Mouse (Mus musculus) midbrain, embryonic 15.5 days (tissue): Measurements from ENCODE around the gene Cox7a1. TPM values are rescaled to one million over a fixed set of nuclear protein-coding genes. Genes with fewer than 3 reads are reported as not detected.
A peak's percentile ranks its signal among the peaks of the same experiment; 100 is the strongest.
"Not testable (repeated sequence)": the region's sequence is repeated elsewhere in the genome, so short reads cannot be mapped to it uniquely, and the experiment has no call there.

Source experiments
- ATAC-seq: fragments of 200-750 bp; cut with Nextera tagmentation; replicated peaks from 2 replicates; pipeline ENCODE4 v1.8.0; 2017; ENCODE audit warnings: moderate TSS enrichment
- H3K27ac ChIP-seq: fragments of 300-500 bp; sonication (generic); 2 replicates; pipeline ENCODE4 v1.5.1; 2015; ENCODE audit warnings: mild to moderate bottlenecking, inconsistent platforms
- H3K27me3 ChIP-seq: fragments of 300-500 bp; sonication (generic); replicated peaks from 2 replicates; pipeline ENCODE4 v1.6.1; 2015; ENCODE audit warnings: inconsistent platforms
- H3K36me3 ChIP-seq: fragments of 300-500 bp; sonication (generic); replicated peaks from 2 replicates; pipeline ENCODE4 v1.6.1; 2015; ENCODE audit warnings: inconsistent platforms
- H3K4me1 ChIP-seq: fragments of 300-500 bp; sonication (generic); 2 replicates; pipeline ENCODE4 v1.6.1; 2015; ENCODE audit warnings: inconsistent platforms
- H3K4me2 ChIP-seq: fragments of 300-500 bp; sonication (generic); 2 replicates; pipeline ENCODE4 v1.6.1; 2015; ENCODE audit warnings: inconsistent platforms, mild to moderate bottlenecking, moderate library complexity
- H3K4me3 ChIP-seq: fragments of 300-500 bp; sonication (generic); 2 replicates; pipeline ENCODE4 v1.5.1; 2015; ENCODE audit warnings: mild to moderate bottlenecking, inconsistent platforms
- H3K9ac ChIP-seq: fragments of 300-500 bp; sonication (generic); 2 replicates; pipeline ENCODE4 v1.6.1; 2015; ENCODE audit warnings: mild to moderate bottlenecking, inconsistent platforms
- H3K9me3 ChIP-seq: fragments of 300-500 bp; sonication (generic); 2 replicates; pipeline ENCODE4 v1.6.1; 2016; ENCODE audit warnings: inconsistent platforms
- WGBS: fragments of 180-500 bp; shearing (Covaris S2); methylation state at CpG from one replicate; pipeline ENCODE4 v1.1.7; 2015; ENCODE audit warnings: mixed read lengths; 5-methylcytosine and 5-hydroxymethylcytosine counted together
- polyA plus RNA-seq: library from polyadenylated mRNA; unstranded; fragments of >200 nt; fragmentation: Nextera tagmentation; extraction: Ambion mirVana; gene quantifications from 2 replicates; pipeline ENCODE4 v1.2.1, GENCODE M21; 2015

Cox7a1 gene
- polyA plus RNA-seq, 1 experiment from 2014 or later = 6.8 TPM

DNA sequence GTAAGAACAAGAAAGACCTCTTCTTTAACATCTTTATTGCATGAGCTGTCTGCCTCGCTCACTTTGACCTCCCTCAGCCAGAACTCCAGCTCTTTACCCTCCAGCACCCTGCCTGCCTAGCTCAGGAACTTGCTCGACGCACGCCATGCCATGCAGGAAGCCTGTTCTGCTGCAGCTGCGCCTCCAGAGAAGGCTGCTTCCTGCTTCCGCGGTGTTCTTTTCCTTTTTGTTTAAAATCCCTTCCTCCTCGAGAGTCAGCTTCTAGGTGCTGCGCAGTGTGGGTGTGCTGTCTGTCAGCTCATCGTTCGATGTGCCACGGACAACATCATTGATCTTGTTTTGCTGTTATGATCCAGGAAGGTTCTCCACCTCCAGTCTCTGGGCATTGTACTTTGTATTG lies 7.5 kb upstream of the Cox7a1 start:
- Histone ChIP-seq H3K4me1 (no peaks in the 10 kb centered on the region), H3K9ac (no peak overlapping the region), H3K27me3 (no peaks in the 10 kb centered on the region), H3K4me2 (no peak overlapping the region), H3K27ac (no peak overlapping the region), H3K36me3 (peaks cover 23% of the 10 kb centered on the region), H3K4me3 (no peak overlapping the region), H3K9me3 (no peaks in the 10 kb centered on the region)
- no peak for ATAC-seq
- 85% methylated on average over 12 of the region's 12 CpGs for WGBS

GRCm38 (mm10) chr7:30178256-30178655 lies 5.7 kb upstream of the Cox7a1 start:
- no peak for ATAC-seq
- 86% methylated on average over 11 of the region's 11 CpGs for WGBS

GRCm38 (mm10) chr7:30181308-30181707 lies 2.6 kb upstream of the Cox7a1 start:
- Histone ChIP-seq H3K27ac (no peak overlapping the region), H3K4me3 (no peak overlapping the region)
- ATAC-seq = 0 out of 2 replicates have a peak, but pooled peaks have one; percentile 15

More at GRCm38 (mm10) chr7:30178256-30178655, 5.7 kb upstream of the Cox7a1 start:
- Histone ChIP-seq H3K27ac (no peak overlapping the region), H3K9me3 (no peaks in the 10 kb centered on the region), H3K4me3 (no peak overlapping the region), H3K27me3 (no peaks in the 10 kb centered on the region), H3K36me3 (peaks cover 23% of the 10 kb centered on the region), H3K9ac (no peak overlapping the region), H3K4me1 (no peaks in the 10 kb centered on the region), H3K4me2 (no peak overlapping the region)

DNA sequence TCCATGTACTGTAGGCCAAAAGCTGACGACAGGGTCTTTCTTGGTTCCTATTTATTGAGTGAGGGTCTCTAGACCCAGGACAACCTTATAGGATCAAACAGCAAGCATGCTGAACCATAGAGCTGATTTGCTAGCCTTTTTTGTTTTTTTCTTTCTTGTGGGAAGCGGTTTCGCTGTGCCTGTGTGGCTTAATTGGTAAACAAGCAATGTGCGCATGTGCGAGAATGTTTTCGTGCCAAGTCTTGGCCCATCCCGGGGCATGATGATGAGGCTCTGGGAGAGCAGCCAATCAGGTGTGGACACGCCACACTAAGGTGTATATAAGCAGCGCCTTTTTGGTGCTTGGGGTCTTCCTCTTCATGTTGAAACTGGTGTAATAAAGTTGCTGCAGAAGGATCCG lies 2.0 kb upstream of the Cox7a1 start:
- H3K4me3 ChIP-seq, H3K27ac ChIP-seq, H3K4me1 ChIP-seq, ATAC-seq, H3K9me3 ChIP-seq, H3K9ac ChIP-seq, H3K4me2 ChIP-seq, H3K27me3 ChIP-seq: not testable (repeated sequence)
- 93% methylated on average over 10 of the region's 10 CpGs for WGBS
- peaks cover 32% of the 10 kb centered on the region for H3K36me3 ChIP-seq

More at GRCm38 (mm10) chr7:30181308-30181707, 2.6 kb upstream of the Cox7a1 start:
- Histone ChIP-seq H3K27me3 (no peaks in the 10 kb centered on the region), H3K36me3 (peaks cover 32% of the 10 kb centered on the region), H3K9me3 (no peaks in the 10 kb centered on the region), H3K4me1 (peaks cover 7% of the 10 kb centered on the region), H3K9ac (no peak overlapping the region), H3K4me2 (no peak overlapping the region)
- WGBS = 3% methylated on average over 4 of the region's 4 CpGs

GRCm38 (mm10) chr7:30183189-30183588 lies 755 bp upstream of the Cox7a1 start:
- H3K4me1 ChIP-seq, H3K9ac ChIP-seq, H3K27me3 ChIP-seq, H3K27ac ChIP-seq, H3K4me3 ChIP-seq, ATAC-seq, H3K9me3 ChIP-seq, H3K4me2 ChIP-seq: not testable (repeated sequence)
- H3K36me3 ChIP-seq = peaks cover 36% of the 10 kb centered on the region
- WGBS = 77% methylated on average over 7 of the region's 7 CpGs

- Histone ChIP-seq H3K36me3 (peaks cover 40% of the 10 kb centered on the region), H3K4me2 (no peak overlapping the region), H3K9ac (no peak overlapping the region), H3K4me3 (no peak overlapping the region), H3K27ac (no peak overlapping the region), H3K4me1 (peaks cover 7% of the 10 kb centered on the region), H3K27me3 (no peaks in the 10 kb centered on the region), H3K9me3 (no peaks in the 10 kb centered on the region)
- ATAC-seq = no peak
- WGBS = 75% methylated on average over 13 of the region's 13 CpGs
Measured at GRCm38 (mm10) chr7:30184641-30185348, 851 bp downstream of the Cox7a1 start.

- Histone ChIP-seq H3K4me2 (no peak overlapping the region), H3K27ac (no peak overlapping the region)
- ATAC-seq = no peak
Measured at GRCm38 (mm10) chr7:30188344-30189115, 4.6 kb downstream of the Cox7a1 start.

DNA sequence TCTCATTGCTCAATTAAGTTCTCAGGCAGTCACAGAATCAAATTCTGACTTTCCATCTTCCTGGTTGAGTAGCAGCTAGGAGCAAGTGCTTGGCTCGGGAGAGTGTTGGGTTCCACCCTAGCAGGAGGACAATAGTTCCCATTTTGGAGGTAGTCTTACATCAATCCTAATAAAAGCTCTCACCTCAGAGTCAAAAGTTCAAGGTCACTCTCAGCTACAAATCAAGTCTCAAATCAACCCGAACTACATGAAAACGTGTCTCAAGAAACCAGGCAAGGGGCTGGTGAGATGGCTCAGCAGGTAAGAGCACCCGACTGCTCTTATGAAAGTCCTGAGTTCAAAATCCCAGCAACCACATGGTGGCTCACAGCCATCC lies 5.2 kb downstream of the Cox7a1 start:
- H3K9me3 ChIP-seq = no peaks in the 10 kb centered on the region
- H3K4me1 ChIP-seq = peaks cover 16% of the 10 kb centered on the region
- WGBS = 90% methylated on average over 4 of the region's 4 CpGs
- no peak overlapping the region for H3K4me3 ChIP-seq
- H3K4me2 ChIP-seq = no peak overlapping the region
- ATAC-seq = no peak
- H3K27ac ChIP-seq = no peak overlapping the region
- no peaks in the 10 kb centered on the region for H3K27me3 ChIP-seq
- H3K9ac ChIP-seq = no peak overlapping the region
- H3K36me3 ChIP-seq = peaks cover 55% of the 10 kb centered on the region

More at GRCm38 (mm10) chr7:30188344-30189115, 4.6 kb downstream of the Cox7a1 start:
- WGBS = 92% methylated on average over 12 of the region's 12 CpGs
- Histone ChIP-seq H3K27me3 (no peaks in the 10 kb centered on the region), H3K36me3 (peaks cover 55% of the 10 kb centered on the region), H3K4me1 (peaks cover 19% of the 10 kb centered on the region), H3K4me3 (no peak overlapping the region), H3K9ac (no peak overlapping the region), H3K9me3 (no peaks in the 10 kb centered on the region)

- H3K9me3 ChIP-seq = no peaks in the 10 kb centered on the region
- H3K4me2 ChIP-seq = no peak overlapping the region
- no peak overlapping the region for H3K9ac ChIP-seq
- H3K36me3 ChIP-seq = peaks cover 37% of the 10 kb centered on the region
- WGBS = 90% methylated on average over 12 of the region's 12 CpGs
- no peak overlapping the region for H3K4me3 ChIP-seq
- peaks cover 20% of the 10 kb centered on the region for H3K4me1 ChIP-seq
- no peaks in the 10 kb centered on the region for H3K27me3 ChIP-seq
- no peak for ATAC-seq
- no peak overlapping the region for H3K27ac ChIP-seq
Measured at GRCm38 (mm10) chr7:30192088-30192487, 8.1 kb downstream of the Cox7a1 start.

- no peak for ATAC-seq
- Histone ChIP-seq H3K9ac (peak overlapping the region; percentile 81), H3K27ac (peak overlapping the region; percentile 84; the same call in 1 of the 2 replicates), H3K9me3 (no peaks in the 10 kb centered on the region), H3K4me1 (peaks cover 20% of the 10 kb centered on the region), H3K4me3 (peak overlapping the region; percentile 74), H3K4me2 (peak overlapping the region; percentile 66), H3K27me3 (no peaks in the 10 kb centered on the region), H3K36me3 (peaks cover 28% of the 10 kb centered on the region)
- WGBS = 14% methylated on average over 9 of the region's 9 CpGs
Measured at GRCm38 (mm10) chr7:30193013-30193412, 9.1 kb downstream of the Cox7a1 start.

- Histone ChIP-seq H3K4me2 (peak overlapping the region; percentile 66), H3K27ac (peak overlapping the region; percentile 84), H3K27me3 (no peaks in the 10 kb centered on the region), H3K36me3 (peaks cover 21% of the 10 kb centered on the region; the same call in 1 of the 2 replicates), H3K4me3 (peak overlapping the region; percentile 74), H3K9ac (peak overlapping the region; percentile 81), H3K9me3 (no peaks in the 10 kb centered on the region), H3K4me1 (peaks cover 23% of the 10 kb centered on the region)
- 2% methylated on average over 20 of the region's 26 CpGs for WGBS
- peak; percentile 70 for ATAC-seq
Measured at GRCm38 (mm10) chr7:30193581-30194100, 9.7 kb downstream of the Cox7a1 start.

DNA sequence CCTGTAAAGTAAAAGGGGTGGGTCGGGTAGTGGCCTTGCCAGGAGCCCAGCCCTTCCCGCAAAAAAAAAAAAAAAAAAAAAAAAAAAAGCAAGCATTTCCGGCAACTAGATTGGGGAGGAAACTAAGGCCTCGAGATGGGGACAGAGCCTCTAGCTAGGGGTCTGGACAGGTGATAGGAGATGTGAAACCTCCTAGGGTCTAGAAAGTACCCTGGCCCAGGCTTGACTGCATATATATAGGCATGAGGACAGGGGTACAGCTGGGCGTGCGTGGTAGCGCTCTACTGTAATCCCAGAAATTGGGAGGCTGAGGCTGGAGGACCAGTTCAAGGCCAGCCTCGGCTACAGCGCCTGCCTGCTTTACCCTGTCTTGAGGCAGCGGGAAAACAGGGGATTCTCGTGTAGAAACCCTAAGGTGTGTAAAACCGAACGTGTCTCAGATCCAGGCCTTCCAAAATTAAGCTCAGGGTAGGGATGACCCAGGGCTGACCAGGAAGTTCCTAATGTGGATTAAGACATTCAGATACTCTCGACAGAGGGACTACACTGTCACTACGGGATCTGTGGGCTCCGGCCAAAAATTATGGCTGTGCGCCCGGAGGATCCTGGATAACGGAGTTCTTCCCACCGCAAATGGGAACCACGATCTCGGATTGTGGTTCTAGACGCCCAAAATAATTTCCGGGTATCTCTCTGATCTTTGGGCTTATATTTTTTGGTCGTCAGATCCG lies 10.3 kb downstream of the Cox7a1 start:
- Histone ChIP-seq H3K36me3 (peaks cover 15% of the 10 kb centered on the region; the same call in 1 of the 2 replicates), H3K4me3 (peak overlapping the region; percentile 74), H3K27ac (peak overlapping the region; percentile 84), H3K4me2 (peak overlapping the region; percentile 66), H3K9ac (peak overlapping the region; percentile 81), H3K27me3 (no peaks in the 10 kb centered on the region), H3K9me3 (no peaks in the 10 kb centered on the region), H3K4me1 (peaks cover 23% of the 10 kb centered on the region)
- ATAC-seq = peak; percentile 38
- WGBS = under 1% methylated on average over 26 of the region's 26 CpGs
